Mouse (Mus musculus) heart, embryonic 11.5 days (tissue): ENCODE results near the gene Slc11a1. TPM values are rescaled to one million over a fixed set of nuclear protein-coding genes. Genes with fewer than 3 reads are reported as not detected.

Source experiments
- ATAC-seq: fragments of 200-750 bp; cut with Nextera tagmentation; replicated peaks from 2 replicates; pipeline ENCODE4 v1.8.0; 2017; ENCODE audit warnings: moderate library complexity; ENCODE audit not compliant: insufficient number of reproducible peaks, low FRiP score, low TSS enrichment
- H3K27ac ChIP-seq: fragments of 300-500 bp; sonication (generic); 2 replicates; pipeline ENCODE4 v1.5.1; 2014; ENCODE audit warnings: mild to moderate bottlenecking, low read depth, low read length
- H3K27me3 ChIP-seq: fragments of 300-500 bp; sonication (generic); 2 replicates; pipeline ENCODE4 v1.6.1; 2014; ENCODE audit warnings: mild to moderate bottlenecking, low read length, mixed read lengths; ENCODE audit not compliant: control insufficient read depth, insufficient read depth
- H3K36me3 ChIP-seq: fragments of 300-500 bp; sonication (generic); 2 replicates; pipeline ENCODE4 v1.6.1; 2014; ENCODE audit warnings: mild to moderate bottlenecking, low read length, moderate library complexity, mixed read lengths; ENCODE audit not compliant: control insufficient read depth, insufficient read depth
- H3K4me1 ChIP-seq: fragments of 300-500 bp; sonication (generic); 2 replicates; pipeline ENCODE4 v1.6.1; 2014; ENCODE audit warnings: low read length; ENCODE audit not compliant: control insufficient read depth, insufficient read depth
- H3K4me2 ChIP-seq: fragments of 300-500 bp; sonication (generic); 2 replicates; pipeline ENCODE4 v1.6.1; 2014; ENCODE audit warnings: mild to moderate bottlenecking, moderate library complexity
- H3K4me3 ChIP-seq: fragments of 300-500 bp; sonication (generic); 2 replicates; pipeline ENCODE4 v1.5.1; 2014; ENCODE audit warnings: low read depth, low read length
- H3K9ac ChIP-seq: fragments of 300-500 bp; sonication (generic); 2 replicates; pipeline ENCODE4 v1.6.1; 2014; ENCODE audit warnings: mild to moderate bottlenecking, low read depth, low read length, moderate library complexity
- H3K9me3 ChIP-seq: fragments of 300-500 bp; sonication (generic); replicated peaks from 2 replicates; pipeline ENCODE4 v1.6.1; 2016; ENCODE audit warnings: low read length; ENCODE audit not compliant: control insufficient read depth
- WGBS: fragments of 180-500 bp; shearing (Covaris S2); extraction: QIAGEN DNeasy Blood & Tissue Kit; methylation state at CpG from one replicate; pipeline ENCODE4 v1.1.7; 2014; ENCODE audit not compliant: insufficient replicate concordance; 5-methylcytosine and 5-hydroxymethylcytosine counted together
- microRNA counts: library from miRNA; unstranded; fragments of <30 nt; microRNA quantifications from one replicate; lab custom pipeline; 2015
- microRNA-seq: library from miRNA; unstranded; fragments of <30 nt; microRNA quantifications from one replicate; pipeline ENCODE4, GENCODE M21; 2016; ENCODE audit warnings: borderline number of aligned reads
- polyA plus RNA-seq: library from polyadenylated mRNA; unstranded; fragments of >200 nt; fragmentation: Nextera tagmentation; extraction: Ambion mirVana; gene quantifications from 2 replicates; pipeline ENCODE4 v1.2.1, GENCODE M21; 2014

The Slc11a1 gene
- polyA plus RNA-seq, 1 experiment from 2014 or later: 1.1 TPM

DNA sequence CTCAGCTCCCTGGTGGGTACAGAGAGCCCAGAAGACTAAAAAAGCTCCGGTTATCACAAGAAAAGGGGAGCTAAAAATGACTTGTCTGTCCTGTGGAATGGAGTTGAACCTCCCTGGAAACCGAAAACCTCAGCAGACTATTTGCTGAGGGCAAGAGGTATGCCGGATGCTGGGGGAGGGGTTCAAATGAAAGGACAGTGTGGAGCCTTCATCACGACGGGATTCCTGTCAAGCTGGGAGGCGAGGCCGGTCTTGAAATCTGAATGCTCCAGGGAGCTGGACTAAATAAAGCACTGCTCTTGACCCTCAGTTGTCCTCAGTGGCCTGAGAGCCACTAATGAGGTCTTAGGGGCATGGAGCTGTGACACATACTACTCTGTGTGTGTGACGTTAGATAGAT, 48.2 kb downstream of the Slc11a1 start:
- peaks cover 17% of the 10 kb centered on the region for H3K4me1 ChIP-seq

DNA sequence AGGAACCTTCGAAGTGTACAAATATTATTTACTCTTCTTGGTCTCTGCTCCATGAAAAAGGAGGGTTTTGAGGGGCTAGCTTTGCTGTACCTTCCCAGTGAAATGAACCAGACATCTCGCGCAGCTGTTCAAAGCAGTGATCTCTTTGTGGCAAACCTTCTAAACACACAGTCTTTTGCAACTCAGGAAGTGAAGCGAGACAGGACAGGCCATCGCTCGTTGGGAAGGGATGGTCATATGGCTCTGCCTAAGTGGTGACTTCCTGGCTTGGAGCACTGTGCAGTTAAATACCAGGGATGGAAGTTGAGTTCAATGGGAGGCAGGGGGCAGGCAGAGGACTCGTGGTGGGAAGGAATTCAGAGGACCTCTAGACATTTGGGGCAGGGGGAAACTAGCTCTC, 50.9 kb downstream of the Slc11a1 start:
- WGBS: 71% methylated on average over 7 of the region's 7 CpGs
- H3K4me1 ChIP-seq: peaks cover 14% of the 10 kb centered on the region

More for the DNA sequence above, 48.2 kb downstream of the Slc11a1 start:
- Histone ChIP-seq H3K27ac (no peak overlapping the region), H3K36me3 (no peaks in the 10 kb centered on the region), H3K4me2 (peak overlapping the region; percentile 16), H3K9ac (no peak overlapping the region), H3K9me3 (no peaks in the 10 kb centered on the region), H3K4me3 (no peak overlapping the region), H3K27me3 (no peaks in the 10 kb centered on the region)
- 20% methylated on average over 8 of the region's 8 CpGs for WGBS
- ATAC-seq: no peak

GRCm38 (mm10) chr1:74433220-74433619, 58.2 kb downstream of the Slc11a1 start:
- Histone ChIP-seq H3K4me3 (no peak overlapping the region), H3K27me3 (no peaks in the 10 kb centered on the region), H3K4me1 (peaks cover 2% of the 10 kb centered on the region), H3K9me3 (no peaks in the 10 kb centered on the region), H3K9ac (no peak overlapping the region), H3K4me2 (no peak overlapping the region), H3K36me3 (peaks cover 9% of the 10 kb centered on the region), H3K27ac (no peak overlapping the region)
- 78% methylated on average over 6 of the region's 6 CpGs for WGBS
- no peak for ATAC-seq

More for the DNA sequence above, 50.9 kb downstream of the Slc11a1 start:
- Histone ChIP-seq H3K36me3 (no peaks in the 10 kb centered on the region), H3K4me3 (no peak overlapping the region), H3K4me2 (no peak overlapping the region), H3K27ac (no peak overlapping the region), H3K9ac (no peak overlapping the region), H3K27me3 (no peaks in the 10 kb centered on the region), H3K9me3 (no peaks in the 10 kb centered on the region)
- no peak for ATAC-seq

DNA sequence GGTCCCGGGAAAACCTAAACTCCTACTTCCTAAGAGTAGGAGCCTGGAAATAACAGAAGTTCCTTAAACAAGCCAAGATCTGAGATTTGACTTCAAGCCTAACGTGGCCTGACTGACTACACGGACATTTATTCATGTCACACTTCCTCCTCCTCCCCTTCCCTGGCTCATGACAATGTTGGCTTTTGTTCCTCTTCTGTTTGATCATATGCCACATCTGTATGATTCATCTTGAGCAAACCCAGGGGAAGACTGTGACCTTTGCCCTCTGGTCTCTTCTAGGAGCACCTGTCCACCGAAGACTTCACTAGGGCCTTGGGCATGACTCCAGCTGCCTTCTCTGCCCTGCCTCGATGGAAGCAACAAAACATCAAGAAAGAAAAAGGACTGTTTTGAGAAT, 59.6 kb downstream of the Slc11a1 start:
- H3K4me1 ChIP-seq: peaks cover 4% of the 10 kb centered on the region
- no peaks in the 10 kb centered on the region for H3K9me3 ChIP-seq
- no peak overlapping the region for H3K4me2 ChIP-seq
- H3K9ac ChIP-seq: no peak overlapping the region
- WGBS: 75% methylated on average over 5 of the region's 5 CpGs
- no peak overlapping the region for H3K27ac ChIP-seq
- H3K27me3 ChIP-seq: no peaks in the 10 kb centered on the region
- peaks cover 17% of the 10 kb centered on the region for H3K36me3 ChIP-seq
- no peak for ATAC-seq
- H3K4me3 ChIP-seq: no peak overlapping the region

DNA sequence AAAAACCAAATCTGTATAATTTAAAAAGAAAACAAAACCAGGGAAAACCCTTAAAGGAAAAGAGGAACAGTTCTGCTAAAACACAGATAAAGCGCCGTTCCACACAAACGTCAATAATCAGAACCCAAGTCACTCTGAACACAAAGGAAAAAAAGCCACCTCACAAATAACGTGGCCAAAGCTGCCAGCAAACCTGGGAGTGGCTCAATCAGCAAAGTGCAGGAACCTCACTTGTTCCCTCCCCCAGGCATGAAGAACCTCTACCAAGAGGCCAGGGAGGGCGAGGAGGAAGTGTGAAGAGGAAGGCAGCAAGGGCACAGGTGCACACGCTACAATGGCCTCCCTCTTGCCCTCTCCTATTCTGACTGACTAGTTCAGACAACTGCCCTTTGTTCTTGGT, 60.6 kb downstream of the Slc11a1 start:
- no peak overlapping the region for H3K9ac ChIP-seq
- H3K27ac ChIP-seq: no peak overlapping the region
- no peak for ATAC-seq
- H3K4me3 ChIP-seq: no peak overlapping the region
- H3K27me3 ChIP-seq: no peaks in the 10 kb centered on the region
- H3K4me1 ChIP-seq: peaks cover 4% of the 10 kb centered on the region
- 83% methylated on average over 6 of the region's 6 CpGs for WGBS
- H3K36me3 ChIP-seq: peaks cover 17% of the 10 kb centered on the region
- H3K4me2 ChIP-seq: no peak overlapping the region
- H3K9me3 ChIP-seq: no peaks in the 10 kb centered on the region

MicroRNAs within 50 kb of the gene (microRNA counts, 519-probe panel; counts per million panel counts)
- 5,026 counts per million, percentile 50 among the panel's probes with 10 or more counts for microRNA mmu-miR-26b (lab: Ali Mortazavi, UCI)

Small RNA genes lying within 50 kb of the gene (microRNA-seq; reads per million reads assigned to microRNA genes)
- gene Mir26b: 31,447 reads per million, percentile 99 among the genes with 10 or more reads in this experiment

Other genes starting within 250 kb of the Slc11a1 start
- 0.21 and 0.39 TPM in 2 replicates for gene Rufy4, start 249.7 kb upstream of the Slc11a1 start, polyA plus RNA-seq
- gene Cxcr2, start 221.2 kb upstream of the Slc11a1 start, polyA plus RNA-seq: 0.07 TPM in 1 of 2 replicates, not detected in the other
- gene Cxcr1, start 180.6 kb upstream of the Slc11a1 start, polyA plus RNA-seq: not detected in 2 replicates
- gene Arpc2, start 139.1 kb upstream of the Slc11a1 start, polyA plus RNA-seq: 387 and 411 TPM in 2 replicates
- 0.83 and 1.0 TPM in 2 replicates for gene Gpbar1, start 96.6 kb upstream of the Slc11a1 start, polyA plus RNA-seq
- gene Aamp, start 90.5 kb upstream of the Slc11a1 start, polyA plus RNA-seq: 173 and 193 TPM in 2 replicates
- gene Pnkd, start 90.3 kb upstream of the Slc11a1 start, polyA plus RNA-seq: 225 and 231 TPM in 2 replicates
- 29.2 and 37.1 TPM in 2 replicates for gene Tmbim1, start 69.6 kb upstream of the Slc11a1 start, polyA plus RNA-seq
- 0.17 and 0.59 TPM in 2 replicates for gene Catip, start 13.1 kb upstream of the Slc11a1 start, polyA plus RNA-seq
- 59.6 and 63.8 TPM in 2 replicates for gene Ctdsp1, start 16.3 kb downstream of the Slc11a1 start, polyA plus RNA-seq
- 0.23 and 0.45 TPM in 2 replicates for gene Vil1, start 34.2 kb downstream of the Slc11a1 start, polyA plus RNA-seq
- 41.4 and 48.7 TPM in 2 replicates for gene Cnot9, start 130.9 kb downstream of the Slc11a1 start, polyA plus RNA-seq
- gene Plcd4, start 167.7 kb downstream of the Slc11a1 start, polyA plus RNA-seq: 0.17 and 0.46 TPM in 2 replicates
- 24.1 and 27.5 TPM in 2 replicates for gene Usp37, start 169.1 kb downstream of the Slc11a1 start, polyA plus RNA-seq
- 5.7 and 6.6 TPM in 2 replicates for gene Zfp142, start 213.1 kb downstream of the Slc11a1 start, polyA plus RNA-seq
- gene Bcs1l, start 213.1 kb downstream of the Slc11a1 start, polyA plus RNA-seq: 22.0 and 26.7 TPM in 2 replicates
- gene Rnf25, start 226.2 kb downstream of the Slc11a1 start, polyA plus RNA-seq: 6.0 and 6.1 TPM in 2 replicates
- gene Stk36, start 226.2 kb downstream of the Slc11a1 start, polyA plus RNA-seq: 4.3 and 4.6 TPM in 2 replicates